Mouse (Mus musculus) stomach, embryonic 16.5 days (tissue): Measurements from ENCODE around the gene Wdr18. TPM values are rescaled to one million over a fixed set of nuclear protein-coding genes. Genes with fewer than 3 reads are reported as not detected.

Source experiments
- ATAC-seq: fragments of 200-750 bp; cut with Nextera tagmentation; 2 replicates; pipeline ENCODE4 v1.8.0; 2017; ENCODE audit warnings: moderate number of reproducible peaks, moderate TSS enrichment; ENCODE audit not compliant: insufficient read depth, low FRiP score
- H3K27ac ChIP-seq: fragments of 300-500 bp; sonication (generic); 2 replicates; pipeline ENCODE4 v1.5.1; 2014; ENCODE audit warnings: low read length
- H3K27me3 ChIP-seq: fragments of 300-500 bp; sonication (generic); 2 replicates; pipeline ENCODE4 v1.6.1; 2014; ENCODE audit warnings: low read length, control low read depth, mixed read lengths; ENCODE audit not compliant: control insufficient read depth, insufficient read depth
- H3K36me3 ChIP-seq: fragments of 300-500 bp; sonication (generic); 2 replicates; pipeline ENCODE4 v1.6.1; 2014; ENCODE audit warnings: low read length; ENCODE audit not compliant: control insufficient read depth, insufficient read depth
- H3K4me1 ChIP-seq: fragments of 300-500 bp; sonication (generic); 2 replicates; pipeline ENCODE4 v1.6.1; 2014; ENCODE audit warnings: low read length, control low read depth, mixed read lengths; ENCODE audit not compliant: control insufficient read depth, insufficient read depth
- H3K4me2 ChIP-seq: fragments of 300-500 bp; sonication (generic); 2 replicates; pipeline ENCODE4 v1.6.1; 2014; ENCODE audit warnings: low read depth, low read length, mixed read lengths
- H3K4me3 ChIP-seq: fragments of 300-500 bp; sonication (generic); replicated peaks from 2 replicates; pipeline ENCODE4 v1.5.1; 2014; ENCODE audit warnings: mild to moderate bottlenecking, low read length
- H3K9ac ChIP-seq: fragments of 300-500 bp; sonication (generic); 2 replicates; pipeline ENCODE4 v1.6.1; 2014; ENCODE audit warnings: low read length
- H3K9me3 ChIP-seq: fragments of 300-500 bp; sonication (generic); replicated peaks from 2 replicates; pipeline ENCODE4 v1.6.1; 2016; ENCODE audit warnings: low read length, control low read depth; ENCODE audit not compliant: control insufficient read depth
- WGBS: fragments of 180-500 bp; shearing (Covaris S2); extraction: QIAGEN DNeasy Blood & Tissue Kit; methylation state at CpG from one replicate; pipeline ENCODE4 v1.1.7; 2014; 5-methylcytosine and 5-hydroxymethylcytosine counted together
- polyA plus RNA-seq: library from polyadenylated mRNA; unstranded; fragments of >200 nt; fragmentation: Nextera tagmentation; extraction: Ambion mirVana; gene quantifications from 2 replicates; pipeline ENCODE4 v1.2.1, GENCODE M21; 2015

The Wdr18 gene
- polyA plus RNA-seq, 1 experiment from 2014 or later = 86.9 TPM

DNA sequence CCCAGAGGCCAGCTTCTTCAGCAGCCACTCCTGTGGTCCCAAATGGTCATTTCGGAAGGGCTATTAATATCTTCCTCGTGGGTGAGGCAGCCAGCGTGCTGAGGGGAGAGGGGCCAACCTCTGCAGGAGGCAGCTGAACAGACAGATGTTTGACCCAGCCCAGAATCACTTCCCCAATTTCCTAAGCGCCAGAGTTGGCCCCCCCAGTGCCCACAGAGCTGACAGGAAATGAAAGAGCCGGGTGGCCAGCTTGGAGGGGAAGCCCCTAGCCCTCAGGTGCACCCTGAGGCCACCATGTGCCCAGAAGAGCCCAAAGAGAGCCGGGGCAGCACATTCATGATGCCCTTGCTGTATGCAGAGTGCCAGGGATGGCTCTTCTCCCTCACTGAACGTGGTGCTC, 19.2 kb upstream of the Wdr18 start:
- Histone ChIP-seq H3K27me3 (no peaks in the 10 kb centered on the region), H3K4me2 (no peak overlapping the region), H3K36me3 (no peaks in the 10 kb centered on the region), H3K9me3 (no peaks in the 10 kb centered on the region), H3K4me1 (peaks cover 38% of the 10 kb centered on the region), H3K4me3 (no peak overlapping the region), H3K9ac (no peak overlapping the region), H3K27ac (no peak overlapping the region)
- 57% methylated on average over 7 of the region's 7 CpGs for WGBS
- no peak for ATAC-seq

DNA sequence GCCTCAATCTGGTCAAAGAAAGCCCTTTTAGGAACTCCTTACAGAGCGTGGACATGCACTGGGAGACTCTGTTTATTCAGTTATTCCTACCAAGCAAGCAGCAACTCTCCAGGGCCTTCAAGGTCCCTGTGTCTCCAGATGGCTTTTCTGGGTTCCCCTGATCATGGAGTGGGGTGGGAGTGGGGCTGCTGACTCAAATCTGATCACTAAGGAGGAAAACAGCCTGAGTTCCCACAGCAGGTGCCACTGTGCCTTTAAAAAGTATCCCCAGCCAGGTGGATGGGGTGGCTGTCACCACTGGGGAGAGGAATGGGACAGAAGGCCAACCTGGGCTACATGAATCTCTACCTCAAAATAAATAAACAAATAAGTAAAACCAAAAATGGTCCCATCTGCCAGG, 17.0 kb upstream of the Wdr18 start:
- Histone ChIP-seq H3K9me3 (no peaks in the 10 kb centered on the region), H3K4me1 (peaks cover 41% of the 10 kb centered on the region), H3K27me3 (no peaks in the 10 kb centered on the region), H3K4me3 (no peak overlapping the region), H3K9ac (no peak overlapping the region), H3K4me2 (no peak overlapping the region), H3K36me3 (no peaks in the 10 kb centered on the region), H3K27ac (peak overlapping the region; percentile 84)
- ATAC-seq = no peak
- 77% methylated on average over 1 of the region's 1 CpGs for WGBS

DNA sequence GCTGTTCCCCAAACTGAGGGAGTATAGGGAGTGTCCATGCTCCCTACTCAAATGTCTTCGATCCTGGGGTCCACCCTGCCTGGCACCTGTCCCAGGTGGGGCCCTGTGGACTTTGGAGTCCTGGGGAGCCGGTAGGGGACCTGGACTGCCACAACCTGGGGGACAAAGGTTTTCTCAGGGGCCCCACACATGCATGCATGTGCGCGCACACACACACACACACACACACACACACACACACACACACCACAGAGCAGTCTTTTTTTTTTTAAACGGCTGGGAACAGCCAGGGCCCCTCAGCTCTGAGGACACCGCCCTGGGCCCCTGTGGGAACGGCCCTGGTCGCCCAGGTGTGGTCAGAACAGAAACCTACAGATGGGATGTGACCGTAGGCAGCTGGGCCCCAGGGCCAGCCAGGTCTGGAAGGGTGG, 16.5 kb upstream of the Wdr18 start:
- no peaks in the 10 kb centered on the region for H3K9me3 ChIP-seq
- peak; percentile 74 for ATAC-seq
- peak overlapping the region; percentile 45 for H3K9ac ChIP-seq
- H3K4me3 ChIP-seq = no peak overlapping the region
- H3K4me2 ChIP-seq = no peak overlapping the region
- H3K27me3 ChIP-seq = no peaks in the 10 kb centered on the region
- peaks cover 39% of the 10 kb centered on the region for H3K4me1 ChIP-seq
- 52% methylated on average over 9 of the region's 9 CpGs for WGBS
- H3K36me3 ChIP-seq = no peaks in the 10 kb centered on the region
- peak overlapping the region; percentile 84 for H3K27ac ChIP-seq

DNA sequence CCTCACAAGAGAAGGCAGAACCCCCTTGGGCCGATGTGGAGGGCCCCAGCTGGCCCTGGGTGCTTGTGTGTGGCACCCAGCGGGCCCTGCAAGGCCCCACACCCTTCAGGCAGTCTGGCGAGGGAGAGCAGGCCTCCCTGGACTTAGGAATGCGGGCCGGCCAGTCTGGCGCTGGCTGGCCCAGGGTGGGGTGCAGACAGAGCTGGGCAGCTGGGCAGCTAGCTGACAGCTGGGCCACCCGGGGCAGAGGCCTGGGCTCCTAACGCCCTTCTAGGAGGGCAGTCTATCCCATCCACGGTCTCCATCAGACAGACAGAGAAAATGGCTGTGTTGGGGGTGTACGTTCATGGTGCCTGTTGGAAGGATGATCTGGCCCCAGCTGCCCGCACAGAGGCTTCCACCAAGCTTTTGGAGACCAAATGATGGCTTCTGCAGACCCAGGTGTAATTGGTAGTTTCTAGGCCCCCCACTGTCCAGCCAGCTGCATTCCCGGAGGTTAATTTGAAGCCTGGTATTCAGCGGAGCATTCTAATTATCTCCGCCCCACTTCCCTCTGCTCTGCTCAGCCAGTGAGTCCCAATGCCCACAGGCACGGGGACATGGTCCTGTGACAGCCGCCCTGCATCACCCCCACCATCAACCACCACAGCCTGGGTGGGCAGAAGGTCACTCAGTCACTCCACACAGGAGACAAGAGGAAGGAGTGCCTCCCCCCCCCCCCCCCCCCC, 14.3 kb upstream of the Wdr18 start:
- Histone ChIP-seq H3K4me3 (no peak overlapping the region), H3K27ac (peak overlapping the region; percentile 84), H3K4me1 (peaks cover 39% of the 10 kb centered on the region), H3K36me3 (peaks cover 8% of the 10 kb centered on the region; the same call in 1 of the 2 replicates), H3K9me3 (no peaks in the 10 kb centered on the region), H3K27me3 (no peaks in the 10 kb centered on the region), H3K4me2 (peak overlapping the region; percentile 37), H3K9ac (peak overlapping the region; percentile 45)
- ATAC-seq = peak; percentile 69
- WGBS = 29% methylated on average over 16 of the region's 16 CpGs

DNA sequence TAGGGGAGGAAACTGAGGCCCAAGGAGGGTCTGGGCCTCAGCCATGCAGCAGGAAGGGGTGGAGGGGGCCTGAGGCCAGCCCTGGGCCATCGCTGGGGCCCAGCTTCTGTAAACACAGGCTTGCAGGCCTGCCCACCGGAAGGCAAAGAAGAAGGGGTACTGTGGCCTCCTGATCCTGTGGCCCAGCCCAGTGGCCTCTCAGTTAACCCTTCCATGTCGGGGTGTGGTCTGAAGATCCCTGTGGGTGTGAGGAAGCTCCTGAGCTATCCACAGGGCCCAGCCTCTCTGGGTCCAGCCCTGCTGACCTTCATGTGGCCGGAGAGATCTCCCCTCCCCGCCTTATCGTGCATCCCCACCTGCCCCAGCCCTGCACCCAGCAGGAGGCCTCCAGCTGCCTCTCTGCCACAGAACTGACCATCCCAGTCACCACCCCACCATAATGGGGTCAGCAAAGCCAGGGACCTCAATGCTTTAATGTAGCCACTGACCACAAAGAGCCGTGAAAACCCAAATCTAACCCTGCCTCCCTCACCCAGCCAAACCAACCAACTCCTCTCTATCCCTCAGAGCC, 13.1 kb upstream of the Wdr18 start:
- H3K9me3 ChIP-seq = no peaks in the 10 kb centered on the region
- H3K4me3 ChIP-seq = 0 out of 2 replicates have a peak overlapping the region, but pooled peaks have one; percentile 12
- ATAC-seq = 0 out of 2 replicates have a peak, but pooled peaks have one; percentile 23
- peaks cover 39% of the 10 kb centered on the region for H3K4me1 ChIP-seq
- WGBS = 20% methylated on average over 7 of the region's 7 CpGs
- H3K27ac ChIP-seq = peak overlapping the region; percentile 84
- peak overlapping the region; percentile 37 for H3K4me2 ChIP-seq
- no peaks in the 10 kb centered on the region for H3K27me3 ChIP-seq
- peak overlapping the region; percentile 45 for H3K9ac ChIP-seq
- H3K36me3 ChIP-seq = peaks cover 11% of the 10 kb centered on the region

DNA sequence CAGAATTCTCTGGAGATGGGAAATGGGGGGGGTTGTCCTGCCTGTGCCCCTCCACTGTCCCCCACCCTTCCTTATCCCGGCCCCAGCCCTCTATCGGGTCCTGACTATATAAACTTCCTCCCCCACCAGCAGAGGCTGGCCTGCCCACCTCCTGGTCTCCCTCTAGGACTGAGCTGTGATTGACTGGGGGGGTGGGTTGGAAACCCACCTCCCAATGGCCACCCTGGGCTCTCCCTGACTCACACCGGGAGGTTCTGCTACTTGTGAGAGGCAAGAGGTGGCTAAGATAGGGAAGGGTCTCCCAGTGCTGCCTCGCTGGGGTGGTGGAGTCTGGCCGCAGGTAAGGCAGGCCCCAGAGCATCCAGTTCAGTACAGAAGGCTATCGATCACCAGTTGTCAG, 12.4 kb upstream of the Wdr18 start:
- H3K4me2 ChIP-seq = peak overlapping the region; percentile 37
- H3K27ac ChIP-seq = peak overlapping the region; percentile 84; the same call in 1 of the 2 replicates
- no peaks in the 10 kb centered on the region for H3K9me3 ChIP-seq
- no peak for ATAC-seq
- WGBS = 58% methylated on average over 6 of the region's 6 CpGs
- H3K4me3 ChIP-seq = no peak overlapping the region; the same call in 1 of the 2 replicates
- H3K27me3 ChIP-seq = no peaks in the 10 kb centered on the region
- H3K36me3 ChIP-seq = peaks cover 11% of the 10 kb centered on the region
- peaks cover 39% of the 10 kb centered on the region for H3K4me1 ChIP-seq
- H3K9ac ChIP-seq = peak overlapping the region; percentile 45; the same call in 1 of the 2 replicates

DNA sequence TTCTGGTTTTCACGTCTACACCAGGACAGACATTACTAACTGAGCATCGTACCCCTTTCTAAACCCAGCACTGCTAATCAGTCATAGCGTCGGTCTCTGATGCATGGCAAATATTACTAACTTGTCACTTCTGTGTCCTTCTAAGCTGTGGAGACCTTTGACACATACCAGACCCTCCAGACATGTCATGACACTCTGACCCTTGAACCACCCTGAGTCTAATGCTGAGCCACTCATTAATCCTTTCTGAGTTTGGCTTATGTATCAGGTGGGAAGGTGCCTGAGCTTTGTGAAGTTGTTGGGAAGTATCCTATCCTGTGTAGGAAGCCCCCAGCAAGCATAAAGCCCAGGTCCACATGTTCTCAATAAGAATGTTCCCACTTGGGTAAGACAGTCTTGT, 10.1 kb upstream of the Wdr18 start:
- no peaks in the 10 kb centered on the region for H3K9me3 ChIP-seq
- no peak overlapping the region for H3K4me3 ChIP-seq
- ATAC-seq = no peak
- WGBS = 76% methylated on average over 4 of the region's 4 CpGs
- H3K4me2 ChIP-seq = no peak overlapping the region
- no peak overlapping the region for H3K27ac ChIP-seq
- H3K9ac ChIP-seq = no peak overlapping the region
- H3K36me3 ChIP-seq = peaks cover 11% of the 10 kb centered on the region
- H3K4me1 ChIP-seq = peaks cover 25% of the 10 kb centered on the region
- no peaks in the 10 kb centered on the region for H3K27me3 ChIP-seq

DNA sequence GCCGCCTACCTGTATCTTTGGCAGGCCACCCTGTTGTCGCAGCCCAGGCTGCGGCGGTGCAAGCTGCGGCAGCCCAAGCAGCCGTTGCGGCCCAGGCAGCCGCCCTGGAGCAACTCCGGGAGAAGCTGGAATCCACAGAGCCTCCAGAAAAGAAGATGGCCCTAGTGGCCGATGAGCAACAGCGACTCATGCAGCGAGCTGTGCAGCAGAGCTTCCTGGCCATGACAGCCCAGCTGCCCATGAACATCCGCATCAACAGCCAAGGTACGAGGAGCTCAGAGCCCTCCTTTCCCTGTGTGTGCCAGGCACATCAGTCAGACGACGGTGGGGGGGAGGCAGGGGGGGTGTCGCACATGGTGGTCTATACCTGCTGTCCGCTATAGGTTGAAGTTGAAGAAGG, 9.3 kb upstream of the Wdr18 start:
- Histone ChIP-seq H3K36me3 (peaks cover 11% of the 10 kb centered on the region), H3K9me3 (no peaks in the 10 kb centered on the region), H3K27me3 (no peaks in the 10 kb centered on the region), H3K4me3 (no peak overlapping the region), H3K27ac (no peak overlapping the region), H3K9ac (no peak overlapping the region), H3K4me2 (no peak overlapping the region), H3K4me1 (peaks cover 19% of the 10 kb centered on the region)
- WGBS = 85% methylated on average over 18 of the region's 18 CpGs
- ATAC-seq = no peak

DNA sequence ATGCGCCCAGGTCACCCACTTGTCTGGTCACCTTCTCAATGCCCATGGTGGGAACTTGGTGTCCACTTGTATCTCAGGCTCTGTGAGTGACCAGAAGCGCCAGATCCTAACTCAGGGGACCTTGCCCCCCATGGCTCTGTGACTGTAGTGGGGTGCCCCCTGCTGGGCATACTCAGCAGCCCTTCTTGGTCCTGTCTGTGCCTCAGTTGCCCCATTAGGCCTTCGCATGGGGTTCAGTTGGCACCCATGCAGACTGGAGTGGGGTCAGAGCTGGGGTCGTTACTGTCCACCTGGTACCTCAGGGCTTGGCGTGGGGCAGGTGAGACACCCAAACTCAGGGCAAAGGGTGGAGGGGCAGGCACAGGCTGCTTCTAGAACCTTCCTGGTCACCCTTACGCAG, 6.0 kb upstream of the Wdr18 start:
- Histone ChIP-seq H3K27me3 (no peaks in the 10 kb centered on the region), H3K9me3 (no peaks in the 10 kb centered on the region), H3K4me2 (no peak overlapping the region), H3K4me3 (no peak overlapping the region), H3K9ac (no peak overlapping the region), H3K27ac (no peak overlapping the region), H3K36me3 (peaks cover 10% of the 10 kb centered on the region), H3K4me1 (no peaks in the 10 kb centered on the region; the same call in 1 of the 2 replicates)
- 86% methylated on average over 6 of the region's 6 CpGs for WGBS
- no peak for ATAC-seq
